Mouse (Mus musculus): Measurements from ENCODE around the gene Csrp3. TPM values are rescaled to one million over a fixed set of nuclear protein-coding genes. Genes with fewer than 3 reads are reported as not detected.
A peak's percentile ranks its signal among the peaks of the same experiment; 100 is the strongest.

Gene Csrp3
- polyA plus RNA-seq, 2 experiments = 0.07 to 0.30 TPM

DNA sequence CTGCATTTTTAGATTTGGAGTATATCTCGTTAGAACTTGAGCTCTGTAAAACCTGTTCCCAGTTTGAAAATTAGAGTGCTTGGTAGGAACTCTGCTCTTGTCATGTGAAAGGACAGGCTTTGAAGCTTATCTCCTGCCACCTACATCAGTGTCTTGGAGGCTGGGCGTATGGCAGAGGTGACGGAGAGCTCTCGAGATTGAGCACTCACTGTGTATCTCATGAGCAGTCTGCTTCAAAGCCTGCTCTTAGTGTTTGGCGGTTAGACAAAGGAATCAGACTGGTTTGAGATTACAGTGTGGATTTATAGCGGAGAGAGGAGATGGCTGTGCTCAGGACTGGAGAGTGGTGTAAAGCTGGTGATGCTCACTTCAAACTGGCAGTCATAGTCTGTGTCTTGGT, 22.7 kb downstream of the Csrp3 start:
- no peak overlapping the region for H3K27ac ChIP-seq
- no peaks in the 10 kb centered on the region for H3K4me1 ChIP-seq (replicated peaks; ENCODE audit: control insufficient read depth in 2 of 2, insufficient read depth in 2 of 2, low read length in 1 of 2)
- DNase-seq (ENCODE audit: low read depth in 3 of 3, low spot score in 3 of 3) (no peak), ATAC-seq (ENCODE audit: insufficient read depth) (no peak)
- H3K4me2 ChIP-seq (ENCODE audit: low read depth) = no peak overlapping the region
- no peak overlapping the region for H3K4me3 ChIP-seq (ENCODE audit: insufficient read depth in 1 of 2, low read depth in 2 of 2, low read length in 2 of 2)
- H3K27me3 ChIP-seq (ENCODE audit: control insufficient read depth, insufficient read depth, low read length) = no peaks in the 10 kb centered on the region
- H3K9me3 ChIP-seq (ENCODE audit: control insufficient read depth, low read length) = no peaks in the 10 kb centered on the region
- no peak overlapping the region for H3K9ac ChIP-seq (replicated peaks)
- 73% methylated on average over 6 of the region's 6 CpGs for WGBS (ENCODE audit: insufficient replicate concordance)
- peaks cover 10% of the 10 kb centered on the region for H3K36me3 ChIP-seq (replicated peaks; ENCODE audit: control insufficient read depth, insufficient read depth, low read depth)
- TF ChIP-seq CTCF (IDR thresholded peaks at IDR 0.05; ENCODE audit: low read depth) (no peak), EP300 (IDR thresholded peaks at IDR 0.05; ENCODE audit: low read depth) (no peak)

- ATAC-seq (ENCODE audit: insufficient read depth) = no peak
- no peaks in the 10 kb centered on the region for H3K9me3 ChIP-seq (ENCODE audit: control insufficient read depth, low read length)
- peaks cover 10% of the 10 kb centered on the region for H3K36me3 ChIP-seq (replicated peaks; ENCODE audit: control insufficient read depth, insufficient read depth, low read depth)
- 71% methylated on average over 1 of the region's 1 CpGs for WGBS (ENCODE audit: insufficient replicate concordance)
- no peak overlapping the region for H3K4me3 ChIP-seq (ENCODE audit: insufficient read depth in 1 of 2, low read depth in 2 of 2, low read length in 2 of 2)
- H3K27ac ChIP-seq = no peak overlapping the region
- no peak overlapping the region for H3K9ac ChIP-seq (replicated peaks)
- no peaks in the 10 kb centered on the region for H3K27me3 ChIP-seq (ENCODE audit: control insufficient read depth, insufficient read depth, low read length)
- no peak overlapping the region for H3K4me2 ChIP-seq (ENCODE audit: low read depth)
- no peak for TF ChIP-seq CTCF (IDR thresholded peaks at IDR 0.05; ENCODE audit: low read depth)
- no peak for TF ChIP-seq EP300 (IDR thresholded peaks at IDR 0.05; ENCODE audit: low read depth)
- DNase-seq (ENCODE audit: low read depth in 3 of 3, low spot score in 3 of 3) = no peak
- H3K4me1 ChIP-seq (replicated peaks; ENCODE audit: control insufficient read depth in 2 of 2, insufficient read depth in 2 of 2, low read length in 1 of 2) = no peaks in the 10 kb centered on the region
Measured at GRCm38 (mm10) chr7:48824671-48825070, 23.2 kb downstream of the Csrp3 start.

DNA sequence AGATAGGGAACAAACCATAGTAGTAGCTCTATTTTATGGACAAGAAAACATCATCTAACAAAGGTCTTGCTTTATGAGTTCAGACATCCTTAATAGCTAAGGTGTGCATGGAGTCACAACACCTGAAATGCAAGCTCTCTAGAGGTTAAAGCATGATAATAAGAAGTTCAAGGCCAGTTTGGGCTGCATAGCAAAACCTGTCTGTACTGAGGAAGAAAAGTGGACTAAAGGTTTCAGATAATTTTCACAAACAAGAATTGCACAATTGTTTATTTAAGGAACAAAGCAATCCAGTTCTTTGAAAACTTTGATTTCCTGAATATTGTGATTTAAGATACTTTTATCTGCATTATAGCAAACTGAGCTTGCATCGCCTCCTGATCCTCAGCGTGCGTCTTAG, 24.2 kb downstream of the Csrp3 start:
- 75% methylated on average over 3 of the region's 3 CpGs for WGBS (ENCODE audit: insufficient replicate concordance)
- peaks cover 10% of the 10 kb centered on the region for H3K36me3 ChIP-seq (replicated peaks; ENCODE audit: control insufficient read depth, insufficient read depth, low read depth)
- no peak overlapping the region for H3K4me2 ChIP-seq (ENCODE audit: low read depth)
- no peak overlapping the region for H3K27ac ChIP-seq
- no peak overlapping the region for H3K4me3 ChIP-seq (ENCODE audit: insufficient read depth in 1 of 2, low read depth in 2 of 2, low read length in 2 of 2)
- H3K27me3 ChIP-seq (ENCODE audit: control insufficient read depth, insufficient read depth, low read length) = no peaks in the 10 kb centered on the region
- H3K9me3 ChIP-seq (ENCODE audit: control insufficient read depth, low read length) = no peaks in the 10 kb centered on the region
- TF ChIP-seq CTCF (IDR thresholded peaks at IDR 0.05; ENCODE audit: low read depth) (no peak), EP300 (IDR thresholded peaks at IDR 0.05; ENCODE audit: low read depth) (no peak)
- DNase-seq (ENCODE audit: low read depth in 3 of 3, low spot score in 3 of 3) = no peak
- no peak overlapping the region for H3K9ac ChIP-seq (replicated peaks)
- ATAC-seq (ENCODE audit: insufficient read depth) = no peak
- H3K4me1 ChIP-seq (replicated peaks; ENCODE audit: control insufficient read depth in 2 of 2, insufficient read depth in 2 of 2, low read length in 1 of 2) = no peaks in the 10 kb centered on the region

- 80% methylated on average over 5 of the region's 5 CpGs for WGBS (ENCODE audit: insufficient replicate concordance)
- H3K4me2 ChIP-seq (ENCODE audit: low read depth) = no peak overlapping the region
- H3K36me3 ChIP-seq (replicated peaks; ENCODE audit: control insufficient read depth, insufficient read depth, low read depth) = peaks cover 10% of the 10 kb centered on the region
- ATAC-seq (ENCODE audit: insufficient read depth) (no peak), DNase-seq (ENCODE audit: low read depth in 3 of 3, low spot score in 3 of 3) (no peak)
- H3K4me1 ChIP-seq (replicated peaks; ENCODE audit: control insufficient read depth in 2 of 2, insufficient read depth in 2 of 2, low read length in 1 of 2) = no peaks in the 10 kb centered on the region
- no peaks in the 10 kb centered on the region for H3K27me3 ChIP-seq (ENCODE audit: control insufficient read depth, insufficient read depth, low read length)
- no peak for TF ChIP-seq EP300 (IDR thresholded peaks at IDR 0.05; ENCODE audit: low read depth)
- no peak overlapping the region for H3K4me3 ChIP-seq (ENCODE audit: insufficient read depth in 1 of 2, low read depth in 2 of 2, low read length in 2 of 2)
- no peak overlapping the region for H3K27ac ChIP-seq
- H3K9me3 ChIP-seq (ENCODE audit: control insufficient read depth, low read length) = no peaks in the 10 kb centered on the region
- no peak overlapping the region for H3K9ac ChIP-seq (replicated peaks)
Measured at GRCm38 (mm10) chr7:48821654-48822053, 26.2 kb downstream of the Csrp3 start.

GRCm38 (mm10) chr7:48813594-48813993, 34.2 kb downstream of the Csrp3 start:
- Histone ChIP-seq H3K4me1 (replicated peaks; ENCODE audit: control insufficient read depth in 2 of 2, insufficient read depth in 2 of 2, low read length in 1 of 2) (no peaks in the 10 kb centered on the region), H3K27me3 (ENCODE audit: control insufficient read depth, insufficient read depth, low read length) (no peaks in the 10 kb centered on the region), H3K36me3 (replicated peaks; ENCODE audit: control insufficient read depth, insufficient read depth, low read depth) (peaks cover 4% of the 10 kb centered on the region), H3K4me3 (ENCODE audit: insufficient read depth in 1 of 2, low read depth in 2 of 2, low read length in 2 of 2) (no peak overlapping the region), H3K9me3 (ENCODE audit: control insufficient read depth, low read length) (no peaks in the 10 kb centered on the region), H3K9ac (replicated peaks) (no peak overlapping the region), H3K27ac (no peak overlapping the region), H3K4me2 (ENCODE audit: low read depth) (no peak overlapping the region)
- no peak for ATAC-seq (ENCODE audit: insufficient read depth)
- DNase-seq (ENCODE audit: low read depth in 3 of 3, low spot score in 3 of 3) = no peak
- 65% methylated on average over 1 of the region's 1 CpGs for WGBS (ENCODE audit: insufficient replicate concordance)
- TF ChIP-seq CTCF (IDR thresholded peaks at IDR 0.05; ENCODE audit: low read depth) (no peak), EP300 (IDR thresholded peaks at IDR 0.05; ENCODE audit: low read depth) (no peak)

- H3K27ac ChIP-seq = no peak overlapping the region
- peaks cover 4% of the 10 kb centered on the region for H3K36me3 ChIP-seq (replicated peaks; ENCODE audit: control insufficient read depth, insufficient read depth, low read depth)
- no peak overlapping the region for H3K9ac ChIP-seq (replicated peaks)
- H3K27me3 ChIP-seq (ENCODE audit: control insufficient read depth, insufficient read depth, low read length) = no peaks in the 10 kb centered on the region
- H3K4me1 ChIP-seq (replicated peaks; ENCODE audit: control insufficient read depth in 2 of 2, insufficient read depth in 2 of 2, low read length in 1 of 2) = no peaks in the 10 kb centered on the region
- H3K9me3 ChIP-seq (ENCODE audit: control insufficient read depth, low read length) = no peaks in the 10 kb centered on the region
- ATAC-seq (ENCODE audit: insufficient read depth) (no peak), DNase-seq (ENCODE audit: low read depth in 3 of 3, low spot score in 3 of 3) (no peak)
- H3K4me2 ChIP-seq (ENCODE audit: low read depth) = no peak overlapping the region
- TF ChIP-seq EP300 (IDR thresholded peaks at IDR 0.05; ENCODE audit: low read depth) (no peak), CTCF (IDR thresholded peaks at IDR 0.05; ENCODE audit: low read depth) (0 out of 2 replicates have a peak, but pooled peaks have one; percentile 6)
- H3K4me3 ChIP-seq (ENCODE audit: insufficient read depth in 1 of 2, low read depth in 2 of 2, low read length in 2 of 2) = no peak overlapping the region
Measured at GRCm38 (mm10) chr7:48812358-48812757, 35.5 kb downstream of the Csrp3 start.

Measured in liver, embryonic 14.5 days (tissue).